Mouse (Mus musculus) liver, embryonic 14.5 days (tissue): Measurements from ENCODE around the gene Col4a1.

Experiments used
- CTCF ChIP-seq: IDR thresholded peaks from 2 replicates; pipeline ENCODE4 v1.5.1; 2016; ENCODE audit warnings: antibody characterized with exemption, low read depth, control low read depth
- EP300 ChIP-seq: IDR thresholded peaks from 2 replicates; pipeline ENCODE4 v1.6.1; 2016; ENCODE audit warnings: antibody characterized with exemption, low read depth

- no peak for TF ChIP-seq EP300
- no peak for TF ChIP-seq CTCF
Observed at GRCm38 (mm10) chr8:11278101-11278611, 34.5 kb downstream of the Col4a1 start.
